Mouse (Mus musculus) kidney, embryonic 16.5 days (tissue): ENCODE data around the gene Jph4. TPM values are rescaled to one million over a fixed set of nuclear protein-coding genes. Genes with fewer than 3 reads are reported as not detected.

Experiments
- ATAC-seq: fragments of 200-750 bp; cut with Nextera tagmentation; 2 replicates; pipeline ENCODE4 v1.8.0; 2017; ENCODE audit warnings: moderate TSS enrichment; ENCODE audit not compliant: low FRiP score, low TSS enrichment
- H3K27ac ChIP-seq: fragments of 300-500 bp; sonication (generic); 2 replicates; pipeline ENCODE4 v1.5.1; 2014; ENCODE audit warnings: low read length
- H3K27me3 ChIP-seq: fragments of 300-500 bp; sonication (generic); 2 replicates; pipeline ENCODE4 v1.6.1; 2014; ENCODE audit warnings: low read length, control low read depth, mixed read lengths; ENCODE audit not compliant: insufficient read depth
- H3K36me3 ChIP-seq: fragments of 300-500 bp; sonication (generic); 2 replicates; pipeline ENCODE4 v1.6.1; 2014; ENCODE audit warnings: low read length, control low read depth, mixed read lengths; ENCODE audit not compliant: insufficient read depth
- H3K4me1 ChIP-seq: fragments of 300-500 bp; sonication (generic); 2 replicates; pipeline ENCODE4 v1.6.1; 2014; ENCODE audit warnings: low read length, control low read depth, mixed read lengths; ENCODE audit not compliant: insufficient read depth
- H3K4me2 ChIP-seq: fragments of 300-500 bp; sonication (generic); replicated peaks from 2 replicates; pipeline ENCODE4 v1.6.1; 2014; ENCODE audit warnings: low read depth, low read length
- H3K4me3 ChIP-seq: fragments of 300-500 bp; sonication (generic); 2 replicates; pipeline ENCODE4 v1.5.1; 2014; ENCODE audit warnings: mild to moderate bottlenecking, low read length
- H3K9ac ChIP-seq: fragments of 300-500 bp; sonication (generic); replicated peaks from 2 replicates; pipeline ENCODE4 v1.6.1; 2014; ENCODE audit warnings: low read length
- H3K9me3 ChIP-seq: fragments of 300-500 bp; sonication (generic); 2 replicates; pipeline ENCODE4 v1.6.1; 2016; ENCODE audit warnings: low read length, control low read depth
- WGBS: fragments of 180-500 bp; shearing (Covaris S2); extraction: QIAGEN DNeasy Blood & Tissue Kit; methylation state at CpG from one replicate; pipeline ENCODE4 v1.1.7; 2014; 5-methylcytosine and 5-hydroxymethylcytosine counted together
- polyA plus RNA-seq: library from polyadenylated mRNA; unstranded; fragments of >200 nt; fragmentation: Nextera tagmentation; extraction: Ambion mirVana; gene quantifications from 2 replicates; pipeline ENCODE4 v1.2.1, GENCODE M21; 2015

Jph4 gene
- polyA plus RNA-seq, 1 experiment from 2014 or later: 0.45 TPM

- no peaks in the 10 kb centered on the region for H3K36me3 ChIP-seq
- H3K4me3 ChIP-seq: no peak overlapping the region
- WGBS: 53% methylated on average over 5 of the region's 5 CpGs
- ATAC-seq: no peak; the same call in 1 of the 2 replicates
- H3K9ac ChIP-seq: no peak overlapping the region
- H3K27me3 ChIP-seq: no peaks in the 10 kb centered on the region
- no peak overlapping the region for H3K4me2 ChIP-seq
- H3K9me3 ChIP-seq: no peaks in the 10 kb centered on the region
- no peak overlapping the region for H3K27ac ChIP-seq
- H3K4me1 ChIP-seq: peaks cover 14% of the 10 kb centered on the region
These were observed 56.8 kb downstream of the Jph4 start for GRCm38 (mm10) chr14:55059931-55060330.

GRCm38 (mm10) chr14:55059009-55059408, 57.7 kb downstream of the Jph4 start:
- no peak for ATAC-seq
- Histone ChIP-seq H3K27me3 (no peaks in the 10 kb centered on the region), H3K36me3 (no peaks in the 10 kb centered on the region), H3K4me3 (no peak overlapping the region), H3K9ac (no peak overlapping the region), H3K4me1 (peaks cover 14% of the 10 kb centered on the region), H3K4me2 (no peak overlapping the region), H3K27ac (no peak overlapping the region), H3K9me3 (no peaks in the 10 kb centered on the region)
- 85% methylated on average over 1 of the region's 1 CpGs for WGBS

Other genes with a start within 250 kb of the Jph4 start
- 18.0 and 19.9 TPM in 2 replicates for gene Homez, start 246.0 kb downstream of the Jph4 start, polyA plus RNA-seq
- 1.6 and 1.7 TPM in 2 replicates for gene Ppp1r3e, start 239.4 kb downstream of the Jph4 start, polyA plus RNA-seq
- 5.0 and 5.1 TPM in 2 replicates for gene Bcl2l2, start 233.6 kb downstream of the Jph4 start, polyA plus RNA-seq
- gene Gm20521, start 233.5 kb downstream of the Jph4 start, polyA plus RNA-seq: 0.16 and 0.45 TPM in 2 replicates
- gene Pabpn1, start 224.4 kb downstream of the Jph4 start, polyA plus RNA-seq: 135 and 141 TPM in 2 replicates
- gene Slc22a17, start 203.8 kb downstream of the Jph4 start, polyA plus RNA-seq: 45.9 and 55.1 TPM in 2 replicates
- 30.0 and 33.0 TPM in 2 replicates for gene Efs, start 190.8 kb downstream of the Jph4 start, polyA plus RNA-seq
- gene Il25, start 184.2 kb downstream of the Jph4 start, polyA plus RNA-seq: 0.17 TPM in 1 of 2 replicates, not detected in the other
- 1.5 and 2.1 TPM in 2 replicates for gene Cmtm5, start 180.7 kb downstream of the Jph4 start, polyA plus RNA-seq
- gene Myh6, start 150.0 kb downstream of the Jph4 start, polyA plus RNA-seq: 1.1 and 1.4 TPM in 2 replicates
- not detected in 2 replicates for gene Gm17428, start 140.0 kb downstream of the Jph4 start, polyA plus RNA-seq
- 2.4 and 5.0 TPM in 2 replicates for gene Myh7, start 122.3 kb downstream of the Jph4 start, polyA plus RNA-seq
- 87.0 and 88.8 TPM in 2 replicates for gene Ngdn, start 101.5 kb downstream of the Jph4 start, polyA plus RNA-seq
- gene Zfhx2, start 24.6 kb downstream of the Jph4 start, polyA plus RNA-seq: 4.3 and 6.0 TPM in 2 replicates
- 27.1 and 28.9 TPM in 2 replicates for gene Thtpa, start 22.2 kb downstream of the Jph4 start, polyA plus RNA-seq
- gene Ap1g2, start 10.3 kb downstream of the Jph4 start, polyA plus RNA-seq: 23.2 and 23.3 TPM in 2 replicates
- gene Dhrs2, start 105.1 kb upstream of the Jph4 start, polyA plus RNA-seq: 0.29 and 0.42 TPM in 2 replicates